Mouse (Mus musculus) bone marrow, adult 2 months (tissue): ENCODE results near the gene Olfr545.

Source experiments
- CTCF ChIP-seq: fragments of 200-500 bp; IDR thresholded peaks from 2 replicates; pipeline ENCODE4 v1.5.1; 2011; ENCODE audit warnings: low read length, control low read depth; ENCODE audit not compliant: control insufficient read depth, insufficient read depth
- POLR2A ChIP-seq: fragments of 200-500 bp; IDR thresholded peaks from 2 replicates; pipeline ENCODE4 v1.6.1; 2011; ENCODE audit warnings: low read depth, mild to moderate bottlenecking, control low read depth, low read length, borderline replicate concordance; ENCODE audit not compliant: control insufficient read depth

- no peak for TF ChIP-seq CTCF
- no peak for TF ChIP-seq POLR2A
Observed at GRCm38 (mm10) chr7:102483665-102484064, 15.7 kb downstream of the Olfr545 start.
